Mouse (Mus musculus) kidney, postnatal 0 days (tissue): ENCODE measurements at regions not wholly inside any gene's neighbourhood (a gene's known extent, or its start where the extent isn't known, plus 50 kb on each side); places are given as distances from the start of the nearest gene placed in this dataset.

Experiments used
- ATAC-seq: fragments of 200-750 bp; cut with Nextera tagmentation; replicated peaks from 2 replicates; pipeline ENCODE4 v1.8.0; 2017; ENCODE audit warnings: low read depth, moderate number of reproducible peaks, moderate TSS enrichment, moderate library complexity; ENCODE audit not compliant: low FRiP score
- DNase-seq: peaks from one replicate; pipeline ENCODE4 v3.0.0-alpha.2; 2016; ENCODE audit warnings: low spot score
- H3K27ac ChIP-seq: fragments of 300-500 bp; sonication (generic); 2 replicates; pipeline ENCODE4 v1.5.1; 2014; ENCODE audit warnings: mild to moderate bottlenecking
- H3K27me3 ChIP-seq: fragments of 300-500 bp; sonication (generic); 2 replicates; pipeline ENCODE4 v1.6.1; 2014; ENCODE audit warnings: low read length, mixed read lengths; ENCODE audit not compliant: insufficient read depth
- H3K36me3 ChIP-seq: fragments of 300-500 bp; sonication (generic); 2 replicates; pipeline ENCODE4 v1.6.1; 2014; ENCODE audit warnings: low read length, mixed read lengths; ENCODE audit not compliant: insufficient read depth
- H3K4me1 ChIP-seq: fragments of 300-500 bp; sonication (generic); replicated peaks from 2 replicates; pipeline ENCODE4 v1.6.1; 2014; ENCODE audit warnings: antibody characterized with exemption, low read length, mixed read lengths; ENCODE audit not compliant: insufficient read depth
- H3K4me2 ChIP-seq: fragments of 300-500 bp; sonication (generic); 2 replicates; pipeline ENCODE4 v1.6.1; 2014; ENCODE audit warnings: mild to moderate bottlenecking, low read length, moderate library complexity, mixed read lengths
- H3K4me3 ChIP-seq: fragments of 300-500 bp; sonication (generic); replicated peaks from 2 replicates; pipeline ENCODE4 v1.5.1; 2014; ENCODE audit warnings: low read depth, low read length
- H3K9ac ChIP-seq: fragments of 300-500 bp; sonication (generic); 2 replicates; pipeline ENCODE4 v1.6.1; 2014; ENCODE audit warnings: low read depth, low read length
- H3K9me3 ChIP-seq: fragments of 300-500 bp; sonication (generic); replicated peaks from 2 replicates; pipeline ENCODE4 v1.6.1; 2016; ENCODE audit warnings: low read length, inconsistent platforms, mixed read lengths
- CTCF ChIP-seq: IDR thresholded peaks from 2 replicates; pipeline ENCODE4 v1.5.1; 2016; ENCODE audit warnings: antibody characterized with exemption, low read depth, mild to moderate bottlenecking, moderate library complexity
- WGBS: fragments of 180-500 bp; shearing (Covaris S2); extraction: QIAGEN DNeasy Blood & Tissue Kit; methylation state at CpG from one replicate; pipeline ENCODE4 v1.1.7; 2014; 5-methylcytosine and 5-hydroxymethylcytosine counted together

DNA sequence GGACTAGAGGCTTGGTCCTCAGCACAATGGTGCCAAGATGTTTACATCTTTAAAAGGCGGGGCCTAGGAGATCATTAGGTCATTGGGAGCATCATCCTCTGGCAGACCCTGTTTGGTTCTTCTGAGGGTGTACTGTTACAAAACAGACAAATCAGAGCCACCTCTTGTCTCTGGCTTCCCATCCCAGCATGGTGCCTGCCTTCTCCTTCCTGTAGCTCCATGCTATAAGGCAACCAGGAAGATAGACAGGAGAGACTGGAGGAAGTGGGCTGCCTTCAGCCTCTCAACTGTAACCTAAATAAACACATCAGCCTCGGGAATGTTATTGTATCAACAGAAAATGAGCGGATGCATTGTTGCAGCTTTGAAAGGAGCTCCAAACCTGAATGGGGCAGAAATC is 529.8 kb upstream of the Gm765 start:
- ATAC-seq, result no peak
- no peak for TF ChIP-seq CTCF
- Histone ChIP-seq H3K4me1 (no peaks in the 10 kb centered on the region), H3K27ac (no peak overlapping the region), H3K9me3 (no peaks in the 10 kb centered on the region), H3K27me3 (no peaks in the 10 kb centered on the region), H3K9ac (no peak overlapping the region), H3K4me3 (no peak overlapping the region), H3K4me2 (no peak overlapping the region), H3K36me3 (no peaks in the 10 kb centered on the region)
- peak; percentile 5 for DNase-seq
- WGBS, result 41% methylated on average over 3 of the region's 3 CpGs

GRCm38 (mm10) chr6:98869772-98870171 is 527.2 kb upstream of the Gm765 start:
- no peak for TF ChIP-seq CTCF
- H3K27me3 ChIP-seq, result no peaks in the 10 kb centered on the region
- 85% methylated on average over 6 of the region's 6 CpGs for WGBS
- no peak overlapping the region for H3K4me2 ChIP-seq
- no peaks in the 10 kb centered on the region for H3K9me3 ChIP-seq
- no peak overlapping the region for H3K27ac ChIP-seq
- H3K4me3 ChIP-seq, result no peak overlapping the region
- DNase-seq, result no peak
- H3K36me3 ChIP-seq, result no peaks in the 10 kb centered on the region
- H3K4me1 ChIP-seq, result no peaks in the 10 kb centered on the region
- ATAC-seq, result no peak
- no peak overlapping the region for H3K9ac ChIP-seq

GRCm38 (mm10) chr6:98864306-98864705 is 521.8 kb upstream of the Gm765 start:
- H3K27ac ChIP-seq, result no peak overlapping the region
- no peak for TF ChIP-seq CTCF
- H3K4me1 ChIP-seq, result no peaks in the 10 kb centered on the region
- H3K36me3 ChIP-seq, result no peaks in the 10 kb centered on the region
- H3K4me3 ChIP-seq, result no peak overlapping the region
- H3K9me3 ChIP-seq, result no peaks in the 10 kb centered on the region
- no peak overlapping the region for H3K9ac ChIP-seq
- WGBS, result 57% methylated on average over 2 of the region's 2 CpGs
- no peaks in the 10 kb centered on the region for H3K27me3 ChIP-seq
- DNase-seq, result no peak
- no peak overlapping the region for H3K4me2 ChIP-seq
- ATAC-seq, result no peak

DNA sequence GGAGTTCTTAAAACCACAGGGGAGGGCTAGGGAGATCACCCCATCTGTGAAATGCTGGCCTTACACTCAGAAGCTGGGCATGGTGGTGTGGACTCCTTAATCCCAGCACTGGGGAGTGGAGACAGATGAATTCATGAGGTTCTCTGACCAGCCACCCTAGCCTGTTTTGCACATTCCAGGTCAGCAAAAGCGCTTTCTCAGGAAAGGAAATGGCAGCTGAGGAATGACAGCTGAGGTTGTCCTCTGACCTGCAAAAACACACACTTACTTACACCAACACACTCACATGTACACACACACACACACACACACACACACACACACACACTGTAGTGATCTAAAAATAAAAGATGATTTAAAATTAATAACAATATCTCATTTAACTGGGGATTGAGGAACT is 513.4 kb upstream of the Gm765 start:
- H3K9me3 ChIP-seq, result no peaks in the 10 kb centered on the region
- H3K4me2 ChIP-seq, result no peak overlapping the region
- H3K9ac ChIP-seq, result no peak overlapping the region
- 68% methylated on average over 1 of the region's 1 CpGs for WGBS
- no peak for ATAC-seq
- H3K4me3 ChIP-seq, result no peak overlapping the region
- H3K4me1 ChIP-seq, result no peaks in the 10 kb centered on the region
- H3K36me3 ChIP-seq, result no peaks in the 10 kb centered on the region
- no peaks in the 10 kb centered on the region for H3K27me3 ChIP-seq
- TF ChIP-seq CTCF, result no peak
- no peak for DNase-seq
- no peak overlapping the region for H3K27ac ChIP-seq

DNA sequence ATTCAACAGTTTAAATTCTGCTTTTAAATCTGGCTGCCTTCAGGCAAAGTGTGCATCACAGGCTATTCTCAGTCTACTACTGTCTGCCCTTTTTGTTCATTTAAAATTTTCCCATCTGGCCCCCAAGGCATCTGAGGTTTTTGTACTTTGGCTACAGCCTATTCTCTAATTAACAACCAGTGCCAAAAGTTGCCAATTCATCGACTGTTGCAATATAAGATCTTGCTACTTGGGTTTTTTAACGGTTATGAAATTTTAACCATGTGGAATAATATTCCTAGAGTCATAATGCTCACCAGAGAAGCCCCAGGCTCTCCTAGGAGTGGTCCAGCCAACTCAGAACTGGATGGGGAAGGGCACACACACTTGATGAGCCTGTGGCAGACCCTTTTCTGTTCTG is 508.4 kb upstream of the Gm765 start:
- no peak for ATAC-seq
- H3K9ac ChIP-seq, result no peak overlapping the region
- H3K27me3 ChIP-seq, result no peaks in the 10 kb centered on the region
- DNase-seq, result no peak
- H3K4me1 ChIP-seq, result no peaks in the 10 kb centered on the region
- no peak overlapping the region for H3K4me2 ChIP-seq
- H3K36me3 ChIP-seq, result no peaks in the 10 kb centered on the region
- H3K27ac ChIP-seq, result no peak overlapping the region
- no peak overlapping the region for H3K4me3 ChIP-seq
- no peaks in the 10 kb centered on the region for H3K9me3 ChIP-seq
- TF ChIP-seq CTCF, result no peak
- WGBS, result 89% methylated on average over 2 of the region's 2 CpGs

DNA sequence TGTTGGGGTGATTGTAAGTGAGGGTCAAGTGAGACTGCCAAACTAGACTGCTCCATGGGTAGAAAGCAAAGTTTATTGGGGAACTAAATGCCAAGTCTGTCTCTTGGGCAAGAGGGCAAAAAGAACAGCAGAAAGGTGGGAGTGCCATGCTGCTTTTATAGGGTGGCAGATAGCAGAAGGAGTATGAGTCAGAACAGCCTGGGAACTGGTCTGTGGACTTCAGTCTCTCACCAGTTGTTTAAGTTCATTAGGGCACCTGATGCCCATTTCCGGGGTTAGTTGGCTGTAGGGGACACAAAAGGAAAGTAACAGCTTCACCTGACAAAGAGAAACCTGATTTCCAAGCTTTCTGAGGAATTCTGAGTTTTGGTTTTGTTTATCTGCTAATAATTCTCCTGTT is 506.3 kb upstream of the Gm765 start:
- no peak for ATAC-seq
- Histone ChIP-seq H3K9ac (no peak overlapping the region), H3K27me3 (no peaks in the 10 kb centered on the region), H3K9me3 (no peaks in the 10 kb centered on the region), H3K4me1 (no peaks in the 10 kb centered on the region), H3K4me3 (no peak overlapping the region), H3K27ac (no peak overlapping the region), H3K36me3 (no peaks in the 10 kb centered on the region), H3K4me2 (no peak overlapping the region)
- WGBS, result 88% methylated on average over 1 of the region's 1 CpGs
- DNase-seq, result no peak
- TF ChIP-seq CTCF, result no peak

- H3K27ac ChIP-seq, result no peak overlapping the region
- no peaks in the 10 kb centered on the region for H3K4me1 ChIP-seq
- H3K4me3 ChIP-seq, result no peak overlapping the region
- 49% methylated on average over 5 of the region's 5 CpGs for WGBS
- no peaks in the 10 kb centered on the region for H3K36me3 ChIP-seq
- no peak for ATAC-seq
- no peak overlapping the region for H3K9ac ChIP-seq
- H3K27me3 ChIP-seq, result no peaks in the 10 kb centered on the region
- no peak for TF ChIP-seq CTCF
- H3K9me3 ChIP-seq, result no peaks in the 10 kb centered on the region
- peak; percentile 5 for DNase-seq
- no peak overlapping the region for H3K4me2 ChIP-seq
Observed at GRCm38 (mm10) chr6:98846001-98846695, 503.6 kb upstream of the Gm765 start.
